Mouse (Mus musculus): Measurements from ENCODE around the gene Mn1.

DNA sequence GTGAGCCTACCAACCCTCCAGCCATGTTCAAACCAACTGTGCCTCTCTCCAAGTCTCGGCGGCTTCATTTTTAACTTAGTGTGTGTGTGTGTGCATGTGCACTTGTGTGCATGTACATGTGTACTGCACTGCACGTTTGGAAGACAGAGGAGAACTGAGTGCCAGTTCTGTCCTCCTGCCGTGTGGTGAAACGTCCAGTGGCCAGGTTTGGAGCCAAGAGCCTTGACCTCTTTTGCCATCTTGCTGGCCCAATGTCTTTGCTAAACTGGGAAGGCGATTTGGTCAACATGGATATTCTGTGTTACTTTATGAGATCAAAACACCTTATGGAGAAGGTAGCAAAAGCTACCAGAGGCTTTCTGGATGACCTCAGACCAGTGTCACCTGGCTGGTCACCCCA lies 88.1 kb downstream of the Mn1 start:
- TF ChIP-seq CTCF (IDR thresholded peaks at IDR 0.05; ENCODE audit: low read depth, low read length) (no peak), POLR2A (IDR thresholded peaks at IDR 0.05; ENCODE audit: extremely low read depth, insufficient read depth, low read length) (no peak)
